Mouse (Mus musculus): ENCODE measurements around the gene Hspa1l.
"Not testable (repeated sequence)": the region's sequence is repeated elsewhere in the genome, so short reads cannot be mapped to it uniquely, and the experiment has no call there.

DNA sequence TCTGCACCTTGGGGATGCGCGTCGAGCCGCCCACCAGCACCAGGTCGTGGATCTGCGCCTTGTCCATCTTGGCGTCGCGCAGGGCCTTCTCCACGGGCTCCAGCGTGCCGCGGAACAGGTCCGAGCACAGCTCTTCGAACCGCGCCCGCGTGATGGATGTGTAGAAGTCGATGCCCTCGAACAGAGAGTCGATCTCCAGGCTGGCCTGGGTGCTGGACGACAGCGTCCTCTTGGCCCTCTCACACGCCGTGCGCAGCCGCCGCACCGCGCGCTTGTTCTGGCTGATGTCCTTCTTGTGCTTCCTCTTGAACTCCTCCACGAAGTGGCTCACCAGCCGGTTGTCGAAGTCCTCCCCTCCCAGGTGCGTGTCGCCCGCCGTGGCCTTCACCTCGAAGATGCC is 14.5 kb upstream of the Hspa1l start:
- not testable (repeated sequence) for TF ChIP-seq EP300, CTCF (IDR thresholded peaks at IDR 0.05; ENCODE audit: low read depth)
